Mouse (Mus musculus) adrenal gland, postnatal 14 days (tissue): Measurements from ENCODE around the gene Elane. TPM values are rescaled to one million over a fixed set of nuclear protein-coding genes. Genes with fewer than 3 reads are reported as not detected.

Experiments
- DNase-seq: peaks from one replicate; pipeline ENCODE4 v3.0.0; 2021; ENCODE audit warnings: mixed read lengths
- long read RNA-seq, 2 experiments: library from polyadenylated mRNA; stranded (forward); transcript quantifications; one replicate each; pipeline ENCODE4 v2.0.0; 2021
- total RNA-seq: library from RNA; stranded (reverse); gene quantifications from 2 replicates; pipeline ENCODE4 v1.2.3, GENCODE M21; 2021

Elane gene
- 0.70 TPM in 1 of 2 replicates, not detected in the other for total RNA-seq
- long read RNA-seq, experiment 1: 0 reads
- long read RNA-seq, experiment 2, partial matches to known transcripts: 0 of 4 reads
- long read RNA-seq, experiment 2, other reads (novel, unspliced or antisense): 1 of 4 reads

GRCm38 (mm10) chr10:79886054-79886453 lies at the start of gene Elane:
TSS of gene Elane (plus strand) at chr10:79886247.
- no peak for DNase-seq

- DNase-seq: no peak
These were observed 49.1 kb upstream of the Elane start for GRCm38 (mm10) chr10:79836918-79837317.

- DNase-seq: no peak
These were observed 47.9 kb upstream of the Elane start for GRCm38 (mm10) chr10:79838151-79838550.

- no peak for DNase-seq
These were observed 46.0 kb upstream of the Elane start for GRCm38 (mm10) chr10:79840091-79840490.

GRCm38 (mm10) chr10:79840644-79841551 lies 45.1 kb upstream of the Elane start:
- DNase-seq: peak; percentile 70

- no peak for DNase-seq
These were observed 43.7 kb upstream of the Elane start for GRCm38 (mm10) chr10:79842322-79842721.

- peak; percentile 57 for DNase-seq
These were observed 42.6 kb upstream of the Elane start for GRCm38 (mm10) chr10:79843476-79843875.

GRCm38 (mm10) chr10:79846553-79846952 lies 39.5 kb upstream of the Elane start:
- no peak for DNase-seq

GRCm38 (mm10) chr10:79849941-79850628 lies 36.0 kb upstream of the Elane start:
- DNase-seq: no peak

- DNase-seq: no peak
These were observed 34.4 kb upstream of the Elane start for GRCm38 (mm10) chr10:79851653-79852052.

GRCm38 (mm10) chr10:79852107-79852789 lies 33.8 kb upstream of the Elane start:
- peak; percentile 51 for DNase-seq

- DNase-seq: no peak
These were observed 33.2 kb upstream of the Elane start for GRCm38 (mm10) chr10:79852827-79853226.

GRCm38 (mm10) chr10:79853392-79853791 lies 32.7 kb upstream of the Elane start:
- peak; percentile 98 for DNase-seq

GRCm38 (mm10) chr10:79853860-79854795 lies 31.9 kb upstream of the Elane start, which contains the start of gene Ptbp1:
TSS of gene Ptbp1 (plus strand) at chr10:79854427.
- DNase-seq: peak; percentile 100

- DNase-seq: peak; percentile 84
These were observed 31.1 kb upstream of the Elane start for GRCm38 (mm10) chr10:79854801-79855541.

- peak; percentile 59 for DNase-seq
These were observed 30.4 kb upstream of the Elane start for GRCm38 (mm10) chr10:79855558-79856184.

GRCm38 (mm10) chr10:79856280-79856679 lies 29.8 kb upstream of the Elane start:
- no peak for DNase-seq

- DNase-seq: no peak
These were observed 29.2 kb upstream of the Elane start for GRCm38 (mm10) chr10:79856704-79857451.

GRCm38 (mm10) chr10:79857452-79857811 lies 28.6 kb upstream of the Elane start:
- peak; percentile 80 for DNase-seq
